15 mouse cellular contexts compared by ENCODE assay signal in genomic region chr1:75609264-75609662, GRCm38 (mm10).
"Had no signal": no experiment of that assay in that cellular context is flagged by ENCODE, and none has a peak within 500 bp of the region (broad histone marks: within the 10 kb centered on the region; RNA-seq: fewer than 3 reads in every experiment).

No protein-coding gene starts in this region.

- H3K27ac ChIP-seq: liver, embryonic 12.5 days; neural tube, embryonic 15.5 days had no signal

- DNase-seq: kidney, adult 11 months; kidney, adult 9 months; kidney, postnatal 10 days; left cerebral cortex, postnatal 4 days; lung, embryonic 14.5 days; lung, postnatal 10 days; lung, postnatal 4 days; right cerebral cortex, postnatal 4 days; spleen, adult 18-20 months; thymus, adult 18-20 months; thymus, postnatal 25 days had no signal

- H3K4me1 ChIP-seq: liver, embryonic 12.5 days; megakaryocyte, embryonic 14.5 days had no signal

- ATAC-seq: liver, embryonic 12.5 days had no signal

- H3K36me3 ChIP-seq: liver, embryonic 12.5 days; neural tube, embryonic 15.5 days had no signal

- H3K4me3 ChIP-seq: liver, embryonic 12.5 days; megakaryocyte, embryonic 14.5 days; neural tube, embryonic 15.5 days had no signal

- H3K9me3 ChIP-seq: liver, embryonic 12.5 days; neural tube, embryonic 15.5 days had no signal

- H3K4me2 ChIP-seq: liver, embryonic 12.5 days; lung, embryonic 14.5 days; midbrain, embryonic 11.5 days had no signal

- H3K9ac ChIP-seq: liver, embryonic 12.5 days; lung, embryonic 14.5 days; neural tube, embryonic 15.5 days had no signal

- H3K27me3 ChIP-seq: liver, embryonic 12.5 days; neural tube, embryonic 15.5 days had no signal
